ENCODE assay signal across 8 mouse cellular contexts in the genomic region with DNA sequence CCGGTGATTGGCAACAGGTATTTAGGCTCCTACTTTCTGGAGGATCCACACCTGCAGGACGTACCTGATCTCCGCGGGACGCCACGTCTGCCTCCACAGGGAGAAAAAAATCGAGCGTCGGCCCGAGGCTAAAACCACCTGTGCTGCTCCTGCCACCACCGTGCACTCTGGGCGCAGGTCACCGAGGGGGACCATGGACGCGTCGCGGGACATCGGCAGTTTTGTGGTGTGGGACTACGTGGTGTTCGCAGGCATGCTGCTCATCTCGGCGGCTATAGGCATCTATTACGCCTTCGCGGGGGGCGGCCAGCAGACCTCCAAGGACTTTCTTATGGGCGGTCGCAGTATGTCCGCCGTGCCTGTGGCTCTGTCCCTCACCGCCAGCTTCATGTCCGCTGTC. TPM values are rescaled to one million over a fixed set of nuclear protein-coding genes. Genes with fewer than 3 reads are reported as not detected.
DNase-seq lines count a peak whose midpoint lies in the region; ATAC-seq and TF ChIP-seq lines count a peak whose summit lies in the region.

No protein-coding gene starts in this region.

- peaks cover 44% of the 10 kb centered on the region for H3K27me3 ChIP-seq in heart, embryonic 13.5 days (replicated peaks)
- H3K27me3 ChIP-seq in ES-Bruce4 (ENCODE audit: control insufficient read depth, insufficient read depth, low read length, poor library complexity, severe bottlenecking), result peaks cover 4% of the 10 kb centered on the region
- peaks cover 26% of the 10 kb centered on the region for H3K27me3 ChIP-seq in forebrain, embryonic 15.5 days
- peaks cover 36% of the 10 kb centered on the region for H3K27me3 ChIP-seq in midbrain, embryonic 10.5 days (ENCODE audit: low read depth, poor library complexity, severe bottlenecking)

- TF ChIP-seq POLR2A in ES-Bruce4 (IDR thresholded peaks at IDR 0.05; ENCODE audit: insufficient read depth, low read length), result no peak

- peak overlapping the region; percentile 45 for H3K4me3 ChIP-seq in heart, embryonic 13.5 days
- peak overlapping the region; percentile 59 for H3K4me3 ChIP-seq in ES-Bruce4 (ENCODE audit: low read depth, low read length)
- H3K4me3 ChIP-seq in forebrain, embryonic 15.5 days, result peak overlapping the region; percentile 36
- H3K4me3 ChIP-seq in midbrain, embryonic 10.5 days, result peak overlapping the region; percentile 52

- no peak for DNase-seq in heart, adult 18-20 months
- peak; percentile 12 for DNase-seq in midbrain, embryonic 10.5 days (ENCODE audit: low spot score)
- no peak for DNase-seq in spleen, adult 18-20 months
- DNase-seq in thymus, postnatal 10 days (ENCODE audit: low spot score in 2 of 2), result no peak
- DNase-seq in left cerebral cortex, adult 11 months (ENCODE audit: low spot score), result no peak

- H3K9me3 ChIP-seq in heart, embryonic 13.5 days, result no peaks in the 10 kb centered on the region; the same call in 1 of the 2 replicates
- H3K9me3 ChIP-seq in ES-Bruce4 (replicated peaks; ENCODE audit: control insufficient read depth, insufficient read depth, low read length, poor library complexity, severe bottlenecking), result no peaks in the 10 kb centered on the region
- H3K9me3 ChIP-seq in forebrain, embryonic 15.5 days, result no peaks in the 10 kb centered on the region
- H3K9me3 ChIP-seq in midbrain, embryonic 10.5 days (replicated peaks), result 0 out of 2 replicates have a peak, but pooled peaks cover 5% of the 10 kb centered on the region

- 2% methylated on average over 32 of the region's 32 CpGs for WGBS in heart, embryonic 13.5 days
- 2% methylated on average over 32 of the region's 32 CpGs for WGBS in forebrain, embryonic 15.5 days
- 2% methylated on average over 32 of the region's 32 CpGs for WGBS in midbrain, embryonic 10.5 days

- TF ChIP-seq CTCF in ES-Bruce4 (IDR thresholded peaks at IDR 0.05; ENCODE audit: low read depth, low read length), result no peak

- 0 out of 2 replicates have a peak overlapping the region, but pooled peaks have one; percentile 10 for H3K9ac ChIP-seq in heart, embryonic 13.5 days
- H3K9ac ChIP-seq in ES-Bruce4 (ENCODE audit: low read depth, poor library complexity, severe bottlenecking), result no peak overlapping the region
- 0 out of 2 replicates have a peak overlapping the region, but pooled peaks have one; percentile 22 for H3K9ac ChIP-seq in forebrain, embryonic 15.5 days (replicated peaks)

- no peak overlapping the region for H3K27ac ChIP-seq in heart, embryonic 13.5 days (replicated peaks)
- H3K27ac ChIP-seq in ES-Bruce4 (ENCODE audit: insufficient read depth, low read length), result no peak overlapping the region
- no peak overlapping the region for H3K27ac ChIP-seq in forebrain, embryonic 15.5 days (replicated peaks)
- H3K27ac ChIP-seq in midbrain, embryonic 10.5 days (replicated peaks), result no peak overlapping the region

- no peak for TF ChIP-seq EP300 in ES-Bruce4 (IDR thresholded peaks at IDR 0.05; ENCODE audit: insufficient read depth, low read depth, low read length)

- H3K4me2 ChIP-seq in heart, embryonic 13.5 days, result peak overlapping the region; percentile 69
- peak overlapping the region; percentile 53 for H3K4me2 ChIP-seq in forebrain, embryonic 15.5 days (replicated peaks)

- no peaks in the 10 kb centered on the region for H3K36me3 ChIP-seq in heart, embryonic 13.5 days
- no peaks in the 10 kb centered on the region for H3K36me3 ChIP-seq in ES-Bruce4 (ENCODE audit: control insufficient read depth, insufficient read depth, low read length, poor library complexity, severe bottlenecking)
- H3K36me3 ChIP-seq in forebrain, embryonic 15.5 days, result no peaks in the 10 kb centered on the region
- no peaks in the 10 kb centered on the region for H3K36me3 ChIP-seq in midbrain, embryonic 10.5 days

- peaks cover 10% of the 10 kb centered on the region for H3K4me1 ChIP-seq in heart, embryonic 13.5 days
- H3K4me1 ChIP-seq in ES-Bruce4 (ENCODE audit: control insufficient read depth, insufficient read depth, low read length), result no peaks in the 10 kb centered on the region
- peaks cover 11% of the 10 kb centered on the region for H3K4me1 ChIP-seq in forebrain, embryonic 15.5 days
- H3K4me1 ChIP-seq in midbrain, embryonic 10.5 days, result peaks cover 11% of the 10 kb centered on the region

- no peak for ATAC-seq in heart, embryonic 13.5 days (ENCODE audit: extremely low read depth, insufficient number of reproducible peaks, low FRiP score, low TSS enrichment)
- ATAC-seq in forebrain, embryonic 15.5 days (replicated peaks), result 0 out of 2 replicates have a peak, but pooled peaks have one; percentile 29

RNA-seq across cellular contexts. Expression of a gene that starts 0.3 kb away (rescaled TPM):
- not detected in 2 replicates for polyA plus RNA-seq in heart, embryonic 13.5 days (2015; fragmentation: Nextera tagmentation; extraction: Ambion mirVana)
- total RNA-seq in heart, adult 18-20 months (2021), result under 1 TPM in 1 of 2 experiments, not detected in 1; 0.36 TPM
- 0.10 and 0.17 TPM in 2 replicates for polyA plus RNA-seq in ES-Bruce4 (2011; ENCODE audit: insufficient read depth, insufficient read length, low read depth, missing spikeins)
- polyA plus RNA-seq in forebrain, embryonic 15.5 days (2015; fragmentation: Nextera tagmentation; extraction: Ambion mirVana), result 0.05 and 0.06 TPM in 2 replicates
- 0.02 and 0.04 TPM in 2 replicates for polyA plus RNA-seq in midbrain, embryonic 10.5 days (2016; fragmentation: Nextera tagmentation; extraction: Ambion mirVana)

RNA-seq across cellular contexts. Expression of a gene that starts 59.5 kb away (rescaled TPM):
- 8.9 and 9.9 TPM in 2 replicates for polyA plus RNA-seq in heart, embryonic 13.5 days (2015; fragmentation: Nextera tagmentation; extraction: Ambion mirVana)
- total RNA-seq in heart, adult 18-20 months (2021), result 10 to 100 TPM; 15.9 to 16.7 TPM
- 71.3 and 76.4 TPM in 2 replicates for polyA plus RNA-seq in ES-Bruce4 (2011; ENCODE audit: insufficient read depth, insufficient read length, low read depth, missing spikeins)
- polyA plus RNA-seq in forebrain, embryonic 15.5 days (2015; fragmentation: Nextera tagmentation; extraction: Ambion mirVana), result 11.5 and 12.9 TPM in 2 replicates
- 19.4 and 20.9 TPM in 2 replicates for polyA plus RNA-seq in midbrain, embryonic 10.5 days (2016; fragmentation: Nextera tagmentation; extraction: Ambion mirVana)
